Mouse (Mus musculus) ES-E14 (cell line): Measurements from ENCODE around the gene Cmah.

ENCODE experiments used
- CHD2 ChIP-seq: IDR thresholded peaks from 2 replicates; pipeline ENCODE4 v1.6.1; 2014; ENCODE audit warnings: mild to moderate bottlenecking, low read depth, low read length, inconsistent platforms
- HCFC1 ChIP-seq: IDR thresholded peaks from 2 replicates; pipeline ENCODE4 v1.6.1; 2012; ENCODE audit warnings: low read length, inconsistent platforms, borderline replicate concordance; ENCODE audit not compliant: insufficient read depth
- MAFK ChIP-seq: IDR thresholded peaks from 2 replicates; pipeline ENCODE4 v1.6.1; 2014; ENCODE audit warnings: mild to moderate bottlenecking, low read depth, low read length, inconsistent platforms; ENCODE audit not compliant: insufficient read depth
- ZC3H11A ChIP-seq: IDR thresholded peaks from 2 replicates; pipeline ENCODE4 v1.6.1; 2012; ENCODE audit warnings: low read depth, mild to moderate bottlenecking, inconsistent platforms, low read length, borderline replicate concordance
- ZNF384 ChIP-seq: IDR thresholded peaks from 2 replicates; pipeline ENCODE4 v1.6.1; 2012; ENCODE audit warnings: low read depth, low read length, inconsistent platforms

DNA sequence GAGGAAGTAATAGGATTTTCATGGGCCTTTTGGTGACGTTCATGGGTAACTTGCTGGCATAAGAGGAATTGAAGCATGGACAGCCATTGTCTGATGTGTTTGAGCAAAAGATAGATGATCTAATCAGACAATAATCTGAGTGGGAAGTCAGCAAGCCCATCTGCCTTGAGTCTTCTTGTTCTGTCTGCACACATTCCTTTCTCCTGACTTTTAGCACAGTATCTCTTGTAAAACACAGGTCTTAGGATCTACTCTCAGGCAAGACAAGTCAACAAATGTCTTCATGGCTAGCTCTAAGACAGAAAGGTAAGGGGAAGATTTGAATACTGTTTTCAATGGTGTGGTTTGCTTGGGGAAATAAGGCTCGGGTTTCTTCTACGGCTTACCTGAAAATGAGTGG is 70.0 kb downstream of the Cmah start:
- TF ChIP-seq ZNF384 = no peak
- no peak for TF ChIP-seq HCFC1
- no peak for TF ChIP-seq CHD2
- TF ChIP-seq ZC3H11A = no peak
- TF ChIP-seq MAFK = no peak
